Mouse (Mus musculus): ENCODE results near the gene Sucnr1. TPM values are rescaled to one million over a fixed set of nuclear protein-coding genes. Genes with fewer than 3 reads are reported as not detected.
"Not testable (repeated sequence)": the region's sequence is repeated elsewhere in the genome, so short reads cannot be mapped to it uniquely, and the experiment has no call there.

Sucnr1 gene
- total and polyA plus RNA-seq, 2 experiments from 2014 or later: not detected

- no peak overlapping the region for H3K4me2 ChIP-seq (ENCODE audit: low read depth, low read length)
- TF ChIP-seq EP300 (IDR thresholded peaks at IDR 0.05; ENCODE audit: low read depth) (no peak), CTCF (IDR thresholded peaks at IDR 0.05; ENCODE audit: low read depth) (no peak)
Observed at GRCm38 (mm10) chr3:60104462-60105109, 22.9 kb downstream of the Sucnr1 start.

GRCm38 (mm10) chr3:60106446-60106845 is 24.8 kb downstream of the Sucnr1 start:
- H3K27ac ChIP-seq (ENCODE audit: low read depth); H3K36me3 ChIP-seq (replicated peaks; ENCODE audit: control insufficient read depth, insufficient read depth, low read length); DNase-seq (ENCODE audit: low spot score); H3K4me1 ChIP-seq (ENCODE audit: control insufficient read depth, insufficient read depth); H3K27me3 ChIP-seq (ENCODE audit: control insufficient read depth, insufficient read depth, low read length); H3K4me2 ChIP-seq (ENCODE audit: low read depth, low read length); H3K9me3 ChIP-seq (replicated peaks; ENCODE audit: control insufficient read depth, low read length); ATAC-seq (ENCODE audit: insufficient read depth, low read depth); H3K4me3 ChIP-seq (ENCODE audit: low read depth, low read length); H3K9ac ChIP-seq (replicated peaks; ENCODE audit: low read depth, low read length): not testable (repeated sequence)
- WGBS: 56% methylated on average over 1 of the region's 1 CpGs

More at GRCm38 (mm10) chr3:60104462-60105109, 22.9 kb downstream of the Sucnr1 start:
- no peaks in the 10 kb centered on the region for H3K4me1 ChIP-seq (ENCODE audit: control insufficient read depth, insufficient read depth)
- no peak for DNase-seq (ENCODE audit: low spot score)
- no peaks in the 10 kb centered on the region for H3K27me3 ChIP-seq (ENCODE audit: control insufficient read depth, insufficient read depth, low read length)
- no peak overlapping the region for H3K4me3 ChIP-seq (ENCODE audit: low read depth, low read length)
- no peak overlapping the region for H3K9ac ChIP-seq (replicated peaks; ENCODE audit: low read depth, low read length)
- H3K9me3 ChIP-seq (replicated peaks; ENCODE audit: control insufficient read depth, low read length): no peaks in the 10 kb centered on the region
- WGBS: 73% methylated on average over 2 of the region's 2 CpGs
- no peaks in the 10 kb centered on the region for H3K36me3 ChIP-seq (replicated peaks; ENCODE audit: control insufficient read depth, insufficient read depth, low read length)
- no peak overlapping the region for H3K27ac ChIP-seq (ENCODE audit: low read depth)
- no peak for ATAC-seq (ENCODE audit: insufficient read depth, low read depth)

- Histone ChIP-seq H3K4me3 (ENCODE audit: low read depth, low read length) (no peak overlapping the region), H3K9ac (replicated peaks; ENCODE audit: low read depth, low read length) (no peak overlapping the region), H3K4me2 (ENCODE audit: low read depth, low read length) (no peak overlapping the region), H3K4me1 (ENCODE audit: control insufficient read depth, insufficient read depth) (no peaks in the 10 kb centered on the region), H3K36me3 (replicated peaks; ENCODE audit: control insufficient read depth, insufficient read depth, low read length) (no peaks in the 10 kb centered on the region), H3K27ac (ENCODE audit: low read depth) (no peak overlapping the region), H3K9me3 (replicated peaks; ENCODE audit: control insufficient read depth, low read length) (no peaks in the 10 kb centered on the region), H3K27me3 (ENCODE audit: control insufficient read depth, insufficient read depth, low read length) (no peaks in the 10 kb centered on the region)
- DNase-seq (ENCODE audit: low spot score) (no peak), ATAC-seq (ENCODE audit: insufficient read depth, low read depth) (no peak)
- 75% methylated on average over 3 of the region's 3 CpGs for WGBS
- TF ChIP-seq CTCF (IDR thresholded peaks at IDR 0.05; ENCODE audit: low read depth): no peak
- no peak for TF ChIP-seq EP300 (IDR thresholded peaks at IDR 0.05; ENCODE audit: low read depth)
Observed at GRCm38 (mm10) chr3:60107736-60108135, 26.1 kb downstream of the Sucnr1 start.

GRCm38 (mm10) chr3:60108815-60109214 is 27.1 kb downstream of the Sucnr1 start:
- ATAC-seq (ENCODE audit: insufficient read depth, low read depth) (no peak), DNase-seq (ENCODE audit: low spot score) (no peak)
- Histone ChIP-seq H3K4me1 (ENCODE audit: control insufficient read depth, insufficient read depth) (no peaks in the 10 kb centered on the region), H3K9ac (replicated peaks; ENCODE audit: low read depth, low read length) (no peak overlapping the region), H3K9me3 (replicated peaks; ENCODE audit: control insufficient read depth, low read length) (no peaks in the 10 kb centered on the region), H3K27me3 (ENCODE audit: control insufficient read depth, insufficient read depth, low read length) (no peaks in the 10 kb centered on the region), H3K36me3 (replicated peaks; ENCODE audit: control insufficient read depth, insufficient read depth, low read length) (no peaks in the 10 kb centered on the region), H3K4me3 (ENCODE audit: low read depth, low read length) (no peak overlapping the region), H3K4me2 (ENCODE audit: low read depth, low read length) (no peak overlapping the region), H3K27ac (ENCODE audit: low read depth) (no peak overlapping the region)
- TF ChIP-seq EP300 (IDR thresholded peaks at IDR 0.05; ENCODE audit: low read depth): no peak
- TF ChIP-seq CTCF (IDR thresholded peaks at IDR 0.05; ENCODE audit: low read depth): no peak

DNA sequence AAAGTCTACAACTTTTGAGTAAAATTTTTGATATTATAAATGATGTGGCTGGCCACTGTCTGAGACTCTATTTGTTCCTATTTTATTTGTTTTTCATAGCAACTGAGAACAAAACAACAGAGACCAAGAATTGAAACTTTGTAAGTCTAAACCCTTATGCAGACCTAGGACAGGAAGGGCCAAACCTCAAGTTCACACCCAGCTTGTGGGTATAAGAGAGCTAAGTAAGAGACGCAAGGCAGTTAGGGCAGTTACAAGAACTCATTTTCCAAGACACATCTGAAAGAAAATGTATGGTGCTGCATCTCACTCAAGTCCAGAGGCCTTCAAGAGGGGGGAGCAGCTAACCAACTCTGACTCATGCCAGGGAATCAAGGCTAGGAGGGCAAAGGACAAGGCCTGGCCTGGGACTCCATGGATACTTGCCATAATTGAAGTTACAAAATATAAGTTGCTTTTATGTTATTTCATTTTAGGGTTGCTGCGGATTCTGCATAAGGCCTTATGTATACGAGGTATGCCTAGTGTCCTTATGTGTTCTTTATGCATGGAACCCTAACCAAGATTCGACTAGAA is 29.6 kb downstream of the Sucnr1 start:
- ATAC-seq (ENCODE audit: insufficient read depth, low read depth): no peak
- no peaks in the 10 kb centered on the region for H3K9me3 ChIP-seq (replicated peaks; ENCODE audit: control insufficient read depth, low read length)
- no peak overlapping the region for H3K4me2 ChIP-seq (ENCODE audit: low read depth, low read length)
- no peak for TF ChIP-seq CTCF (IDR thresholded peaks at IDR 0.05; ENCODE audit: low read depth)
- H3K9ac ChIP-seq (replicated peaks; ENCODE audit: low read depth, low read length): no peak overlapping the region
- no peak overlapping the region for H3K4me3 ChIP-seq (ENCODE audit: low read depth, low read length)
- no peak for DNase-seq (ENCODE audit: low spot score)
- H3K27me3 ChIP-seq (ENCODE audit: control insufficient read depth, insufficient read depth, low read length): no peaks in the 10 kb centered on the region
- no peak overlapping the region for H3K27ac ChIP-seq (ENCODE audit: low read depth)
- H3K36me3 ChIP-seq (replicated peaks; ENCODE audit: control insufficient read depth, insufficient read depth, low read length): no peaks in the 10 kb centered on the region
- WGBS: 85% methylated on average over 4 of the region's 4 CpGs
- no peaks in the 10 kb centered on the region for H3K4me1 ChIP-seq (ENCODE audit: control insufficient read depth, insufficient read depth)
